Mouse (Mus musculus): ENCODE data around the gene Kctd21.

DNA sequence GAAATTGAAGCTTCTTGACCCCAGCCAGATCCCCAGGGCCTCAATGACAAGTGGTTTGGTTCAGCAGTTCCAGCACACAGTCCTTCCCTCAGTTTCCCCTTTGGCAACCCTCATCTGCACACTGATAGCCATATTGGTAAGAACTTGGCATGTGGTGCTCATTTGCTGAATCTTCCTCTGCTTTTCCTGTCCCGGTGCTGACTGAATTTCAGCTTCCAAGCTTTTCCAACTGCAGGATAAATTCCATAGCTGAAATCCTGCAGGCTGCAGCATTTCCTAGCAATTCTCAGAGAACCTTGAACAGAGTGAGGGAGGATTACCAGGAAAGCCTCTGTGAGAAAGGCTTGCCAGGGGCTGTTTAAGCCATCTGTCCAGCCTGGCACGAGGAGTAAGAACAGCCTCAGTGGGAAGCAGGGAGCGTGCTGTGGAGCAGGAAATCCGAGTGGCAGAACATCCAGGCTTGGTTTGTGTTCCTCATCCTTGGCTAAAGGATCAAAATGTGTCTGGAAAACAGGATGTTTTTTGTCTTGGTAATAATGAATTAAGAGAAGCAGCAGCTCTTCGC lies 54.8 kb downstream of the Kctd21 start:
- no peak for TF ChIP-seq CTCF (IDR thresholded peaks at IDR 0.05; ENCODE audit: low read depth, low read length)
- TF ChIP-seq TAL1 (conservative IDR thresholded peaks at IDR 0.05; ENCODE audit: low read depth, low read length), result no peak
- no peak for TF ChIP-seq GATA1 (IDR thresholded peaks at IDR 0.05; ENCODE audit: borderline replicate concordance, low read length)
- no peak for TF ChIP-seq POLR2AphosphoS5 (IDR thresholded peaks at IDR 0.05; ENCODE audit: insufficient replicate concordance, low read depth, low read length)
- TF ChIP-seq GATA2 (IDR thresholded peaks at IDR 0.05; ENCODE audit: borderline replicate concordance, low read depth, low read length), result no peak

Data from G1E (cell line).